Mouse (Mus musculus) lung, adult 2 months (tissue): ENCODE results near the gene Adarb1.

Experiments
- CTCF ChIP-seq: fragments of 200-500 bp; IDR thresholded peaks from 2 replicates; pipeline ENCODE4 v1.5.1; 2011; ENCODE audit warnings: mild to moderate bottlenecking, low read length, control low read depth; ENCODE audit not compliant: insufficient read depth
- POLR2A ChIP-seq: fragments of 200-500 bp; IDR thresholded peaks from 2 replicates; pipeline ENCODE4 v1.6.1; 2011; ENCODE audit warnings: low read depth, mild to moderate bottlenecking, control low read depth, low read length, borderline replicate concordance; ENCODE audit errors: extremely low read depth

DNA sequence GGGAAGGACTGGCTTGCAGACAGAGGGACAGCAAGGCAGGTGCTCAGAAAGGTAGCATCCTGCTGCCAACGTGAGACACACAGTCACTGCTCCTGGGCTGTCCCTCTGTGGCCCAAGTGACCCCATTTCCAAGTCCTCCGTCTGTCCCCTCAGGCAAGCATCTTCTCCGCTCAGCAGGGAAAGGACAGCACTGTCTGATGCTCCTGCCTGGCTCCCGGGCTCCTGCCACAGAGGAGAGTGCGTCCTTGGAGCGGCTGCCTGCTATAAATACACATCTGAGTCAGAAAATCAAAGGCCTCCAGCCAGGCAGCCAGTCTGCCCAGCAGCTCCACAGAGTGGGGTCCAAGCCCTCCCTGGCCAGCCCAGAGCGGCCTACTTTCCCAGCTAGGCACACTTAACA is 38.4 kb upstream of the Adarb1 start:
- TF ChIP-seq CTCF (no peak), POLR2A (no peak)
